Mouse (Mus musculus) intestine, postnatal 0 days (tissue): ENCODE data around the gene Mef2c. TPM values are rescaled to one million over a fixed set of nuclear protein-coding genes. Genes with fewer than 3 reads are reported as not detected.

ENCODE experiments used
- ATAC-seq: fragments of 200-750 bp; cut with Nextera tagmentation; 2 replicates; pipeline ENCODE4 v1.8.0; 2017; ENCODE audit warnings: mild to moderate bottlenecking, moderate TSS enrichment, moderate library complexity
- H3K27ac ChIP-seq: fragments of 300-500 bp; sonication (generic); 2 replicates; pipeline ENCODE4 v1.5.1; 2014; ENCODE audit warnings: mild to moderate bottlenecking, low read depth, low read length, moderate library complexity
- H3K27me3 ChIP-seq: fragments of 300-500 bp; sonication (generic); replicated peaks from 2 replicates; pipeline ENCODE4 v1.6.1; 2014; ENCODE audit warnings: low read length, mixed read lengths; ENCODE audit not compliant: control insufficient read depth, insufficient read depth
- H3K36me3 ChIP-seq: fragments of 300-500 bp; sonication (generic); 2 replicates; pipeline ENCODE4 v1.6.1; 2014; ENCODE audit warnings: mild to moderate bottlenecking, moderate library complexity; ENCODE audit not compliant: control insufficient read depth, insufficient read depth
- H3K4me1 ChIP-seq: fragments of 300-500 bp; sonication (generic); replicated peaks from 2 replicates; pipeline ENCODE4 v1.6.1; 2014; ENCODE audit warnings: antibody characterized with exemption, low read length, mixed read lengths; ENCODE audit not compliant: control insufficient read depth, insufficient read depth
- H3K4me2 ChIP-seq: fragments of 300-500 bp; sonication (generic); replicated peaks from 2 replicates; pipeline ENCODE4 v1.6.1; 2014; ENCODE audit warnings: low read depth, mild to moderate bottlenecking, moderate library complexity
- H3K4me3 ChIP-seq: fragments of 300-500 bp; sonication (generic); 2 replicates; pipeline ENCODE4 v1.5.1; 2014; ENCODE audit warnings: low read depth, low read length
- H3K9ac ChIP-seq: fragments of 300-500 bp; sonication (generic); 2 replicates; pipeline ENCODE4 v1.6.1; 2014; ENCODE audit warnings: mild to moderate bottlenecking, low read depth, low read length
- H3K9me3 ChIP-seq: fragments of 300-500 bp; sonication (generic); 2 replicates; pipeline ENCODE4 v1.6.1; 2016; ENCODE audit warnings: mixed run types; ENCODE audit not compliant: control insufficient read depth
- CTCF ChIP-seq: sonication (generic); IDR thresholded peaks from 2 replicates; pipeline ENCODE4 v1.5.1; 2016; ENCODE audit warnings: low read depth, mild to moderate bottlenecking, control low read depth, antibody characterized with exemption, moderate library complexity
- WGBS: fragments of 180-500 bp; shearing (Covaris S2); extraction: QIAGEN DNeasy Blood & Tissue Kit; methylation state at CpG from one replicate; pipeline ENCODE4 v1.1.7; 2014; 5-methylcytosine and 5-hydroxymethylcytosine counted together
- polyA plus RNA-seq: library from polyadenylated mRNA; unstranded; fragments of >200 nt; fragmentation: Nextera tagmentation; extraction: Ambion mirVana; gene quantifications from 2 replicates; pipeline ENCODE4 v1.2.1, GENCODE M21; 2015

Mef2c gene
- 19.2 and 20.9 TPM in 2 replicates for polyA plus RNA-seq

DNA sequence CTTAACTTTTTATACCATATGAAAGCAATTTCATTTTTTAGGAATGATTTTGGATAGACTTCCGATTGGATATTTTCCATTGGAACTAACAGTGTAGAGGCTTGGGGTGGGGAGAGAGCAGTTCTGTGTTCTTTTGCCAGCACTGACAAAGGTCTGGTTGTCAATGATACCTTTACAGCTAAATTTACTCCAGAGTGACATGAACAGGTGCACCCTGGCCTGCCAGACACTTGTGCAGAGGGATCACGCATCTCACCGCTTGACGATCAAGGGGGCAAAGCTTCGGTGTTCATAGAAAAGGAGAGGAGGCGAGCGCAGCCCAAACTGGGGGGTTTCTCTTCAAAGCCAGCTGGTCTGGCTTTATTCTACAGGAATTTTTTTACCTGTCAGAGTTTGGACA is at the start of gene Mef2c:
Gene Mef2c (plus strand): TSS at position 116 of the 400 bp plus-strand sequence.
- Histone ChIP-seq H3K9me3 (no peaks in the 10 kb centered on the region), H3K27me3 (no peaks in the 10 kb centered on the region), H3K4me2 (no peak within 1 kb of the TSS), H3K27ac (no peak within 1 kb of the TSS), H3K4me3 (no peak within 1 kb of the TSS), H3K9ac (no peak within 1 kb of the TSS), H3K4me1 (no peaks in the 10 kb centered on the region), H3K36me3 (no peaks in the 10 kb centered on the region)
- WGBS, result 87% methylated on average over 7 of the region's 7 CpGs
- ATAC-seq, result no peak
- no peak for TF ChIP-seq CTCF

DNA sequence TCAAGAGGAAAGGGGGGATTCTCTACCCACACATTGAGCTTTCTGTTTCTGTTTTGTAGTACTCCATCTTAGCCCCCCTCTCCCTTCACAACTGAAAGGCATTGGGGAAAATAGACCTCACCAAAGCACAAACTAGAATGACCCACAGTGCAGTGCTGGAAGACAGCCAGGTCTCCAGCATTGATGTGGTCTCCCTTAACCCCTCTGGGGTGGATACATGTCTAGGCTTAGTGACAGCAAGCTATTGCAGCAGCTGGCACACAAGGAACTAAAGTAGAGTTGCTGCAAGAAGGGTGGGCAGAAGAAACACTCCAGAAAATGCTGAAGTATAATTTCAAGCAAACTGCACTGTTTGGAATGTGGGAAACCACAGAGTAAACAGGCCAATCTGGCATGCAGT is 45.1 kb upstream of the Mef2c start:
- no peak overlapping the region for H3K27ac ChIP-seq
- no peak for TF ChIP-seq CTCF
- no peaks in the 10 kb centered on the region for H3K27me3 ChIP-seq
- no peak overlapping the region for H3K9ac ChIP-seq
- no peaks in the 10 kb centered on the region for H3K36me3 ChIP-seq
- H3K4me3 ChIP-seq, result no peak overlapping the region
- H3K4me2 ChIP-seq, result no peak overlapping the region
- ATAC-seq, result no peak
- no peaks in the 10 kb centered on the region for H3K9me3 ChIP-seq
- H3K4me1 ChIP-seq, result no peaks in the 10 kb centered on the region

DNA sequence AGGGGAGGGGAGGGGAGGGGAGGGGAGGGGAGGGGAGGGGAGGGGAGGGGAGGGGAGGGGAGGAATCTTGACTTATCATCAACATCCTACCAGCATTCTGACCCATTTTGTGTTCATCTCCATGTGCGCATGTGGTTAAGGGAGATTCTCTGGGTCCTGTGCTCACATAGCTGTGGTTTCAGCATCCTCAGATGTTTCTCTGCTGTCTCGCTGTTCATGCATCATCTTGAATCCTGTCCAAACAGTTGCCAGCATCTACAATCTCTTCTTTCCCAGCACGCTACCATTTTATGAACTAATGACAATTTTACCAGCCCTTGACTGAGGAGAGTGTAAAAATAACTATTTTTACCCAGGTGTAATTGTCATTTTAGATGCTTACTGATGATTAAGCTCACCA is 44.2 kb upstream of the Mef2c start:
- TF ChIP-seq CTCF, result no peak
- no peak overlapping the region for H3K4me2 ChIP-seq
- no peak overlapping the region for H3K9ac ChIP-seq
- no peaks in the 10 kb centered on the region for H3K9me3 ChIP-seq
- no peaks in the 10 kb centered on the region for H3K4me1 ChIP-seq
- H3K27ac ChIP-seq, result no peak overlapping the region
- no peaks in the 10 kb centered on the region for H3K27me3 ChIP-seq
- no peaks in the 10 kb centered on the region for H3K36me3 ChIP-seq
- no peak for ATAC-seq
- 94% methylated on average over 3 of the region's 3 CpGs for WGBS
- H3K4me3 ChIP-seq, result no peak overlapping the region

DNA sequence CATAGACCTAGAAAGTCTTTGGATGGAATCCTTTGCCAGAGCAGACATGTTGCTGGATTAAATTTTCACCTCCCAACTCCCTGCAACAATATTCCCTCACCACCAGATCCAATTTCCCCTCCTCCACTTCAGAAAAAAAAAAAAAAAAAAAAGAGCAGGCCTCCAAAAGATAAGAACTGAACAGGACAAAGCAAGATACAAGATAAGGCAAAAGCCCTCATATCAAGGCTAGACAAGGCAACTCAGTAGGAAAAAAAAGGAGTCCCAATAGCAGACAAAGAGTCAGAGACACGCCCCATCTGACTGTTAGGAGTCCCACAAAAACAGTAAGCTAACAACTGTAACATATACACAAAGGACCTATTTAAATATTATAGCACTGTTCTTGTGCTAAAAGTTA is 43.2 kb upstream of the Mef2c start:
- no peak for TF ChIP-seq CTCF
- H3K9ac ChIP-seq, result no peak overlapping the region
- H3K9me3 ChIP-seq, result no peaks in the 10 kb centered on the region
- H3K4me2 ChIP-seq, result no peak overlapping the region
- H3K4me1 ChIP-seq, result no peaks in the 10 kb centered on the region
- 79% methylated on average over 1 of the region's 1 CpGs for WGBS
- H3K36me3 ChIP-seq, result no peaks in the 10 kb centered on the region
- no peak overlapping the region for H3K4me3 ChIP-seq
- no peak for ATAC-seq
- H3K27me3 ChIP-seq, result no peaks in the 10 kb centered on the region
- H3K27ac ChIP-seq, result no peak overlapping the region

DNA sequence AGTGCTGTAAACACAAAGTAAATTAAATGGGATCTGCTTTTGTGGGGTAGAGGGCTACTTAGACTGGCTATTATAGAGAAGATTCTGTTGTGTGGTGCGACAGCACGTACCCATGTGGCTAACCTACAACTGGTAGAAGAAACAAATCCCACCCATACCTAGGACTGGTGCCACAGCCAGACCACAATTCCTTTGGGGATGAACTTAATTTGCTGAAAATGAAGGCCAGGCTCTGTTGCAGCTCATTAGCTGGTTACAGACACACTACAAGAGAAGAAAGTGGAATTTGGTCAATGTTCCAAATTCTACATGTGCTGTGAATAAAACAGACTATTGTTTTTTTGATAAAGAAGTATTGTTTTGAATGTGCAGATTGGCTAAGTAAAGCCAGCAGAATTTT is 42.3 kb upstream of the Mef2c start:
- Histone ChIP-seq H3K4me1 (no peaks in the 10 kb centered on the region), H3K4me3 (no peak overlapping the region), H3K9ac (no peak overlapping the region), H3K4me2 (no peak overlapping the region), H3K27me3 (no peaks in the 10 kb centered on the region), H3K27ac (no peak overlapping the region), H3K36me3 (no peaks in the 10 kb centered on the region), H3K9me3 (no peaks in the 10 kb centered on the region)
- no peak for TF ChIP-seq CTCF
- ATAC-seq, result no peak
- 78% methylated on average over 2 of the region's 2 CpGs for WGBS

DNA sequence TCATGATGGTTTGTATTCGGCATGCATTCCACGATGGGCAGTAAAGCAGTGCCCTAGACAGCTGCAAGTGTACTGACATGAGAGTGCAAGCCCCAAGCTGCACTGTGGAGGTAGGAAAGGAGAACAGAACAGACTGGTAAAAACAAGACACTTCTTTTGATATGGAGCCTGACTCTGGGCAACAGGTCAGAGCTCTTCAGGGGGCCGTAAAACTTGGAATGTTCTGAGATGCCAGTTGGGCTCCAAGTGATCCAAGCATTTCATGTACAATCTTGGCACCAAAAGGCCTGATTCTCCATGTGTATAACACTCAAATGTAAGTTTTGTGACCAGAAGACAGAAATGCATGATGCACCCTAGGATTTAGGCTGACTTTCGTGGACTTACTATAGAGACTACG is 37.1 kb upstream of the Mef2c start:
- 86% methylated on average over 5 of the region's 5 CpGs for WGBS
- no peak overlapping the region for H3K9ac ChIP-seq
- no peaks in the 10 kb centered on the region for H3K27me3 ChIP-seq
- H3K36me3 ChIP-seq, result no peaks in the 10 kb centered on the region
- no peak overlapping the region for H3K4me2 ChIP-seq
- no peaks in the 10 kb centered on the region for H3K9me3 ChIP-seq
- no peak for TF ChIP-seq CTCF
- no peak overlapping the region for H3K27ac ChIP-seq
- no peak overlapping the region for H3K4me3 ChIP-seq
- ATAC-seq, result no peak
- H3K4me1 ChIP-seq, result no peaks in the 10 kb centered on the region

DNA sequence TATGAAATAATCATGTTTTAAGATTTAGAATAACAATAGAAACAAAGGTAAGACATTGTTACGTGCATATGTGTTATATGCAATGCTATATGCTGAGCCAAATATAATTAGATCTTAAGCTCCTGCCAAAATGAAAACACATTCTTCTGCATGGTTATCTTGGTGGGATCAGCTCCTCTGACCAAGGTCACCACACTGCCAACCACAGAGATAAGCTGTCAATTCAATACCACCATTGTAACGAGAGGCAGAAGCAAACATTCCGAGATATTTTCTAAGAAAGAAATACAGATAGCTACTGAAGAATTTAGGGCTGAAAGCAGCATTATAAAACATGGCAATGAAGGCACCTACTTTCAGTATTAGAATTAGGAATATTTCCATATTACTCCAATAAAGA is 35.0 kb upstream of the Mef2c start:
- H3K27me3 ChIP-seq, result no peaks in the 10 kb centered on the region
- no peaks in the 10 kb centered on the region for H3K36me3 ChIP-seq
- H3K4me2 ChIP-seq, result no peak overlapping the region
- no peak overlapping the region for H3K9ac ChIP-seq
- no peak overlapping the region for H3K4me3 ChIP-seq
- no peaks in the 10 kb centered on the region for H3K4me1 ChIP-seq
- ATAC-seq, result no peak
- TF ChIP-seq CTCF, result no peak
- 41% methylated on average over 3 of the region's 3 CpGs for WGBS
- H3K27ac ChIP-seq, result no peak overlapping the region
- H3K9me3 ChIP-seq, result no peaks in the 10 kb centered on the region
